Mouse (Mus musculus): ENCODE results near the gene Car9.

DNA sequence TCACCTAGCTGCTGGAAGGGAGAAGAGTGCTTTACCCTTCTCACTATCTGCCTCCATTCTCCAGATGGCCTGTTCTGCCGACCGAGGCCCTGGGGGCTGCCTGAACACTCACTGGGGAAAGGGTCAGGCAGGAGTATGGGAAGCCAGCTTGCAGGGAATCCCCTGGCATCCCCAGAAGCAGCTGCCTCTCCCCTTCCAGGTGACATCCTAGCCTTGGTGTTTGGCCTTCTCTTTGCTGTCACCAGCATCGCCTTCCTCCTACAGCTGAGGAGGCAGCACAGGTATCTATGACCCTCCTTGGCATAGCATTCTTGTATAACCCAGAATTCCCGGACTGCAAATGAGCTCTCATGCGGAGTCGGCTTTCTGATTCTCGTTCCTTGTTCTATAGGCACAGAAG lies 5.9 kb downstream of the Car9 start:
- TF ChIP-seq POLR2A (IDR thresholded peaks at IDR 0.05; ENCODE audit: low read depth, low read length): no peak
- TF ChIP-seq CTCF (IDR thresholded peaks at IDR 0.05; ENCODE audit: extremely low read depth, insufficient read length, insufficient replicate concordance, low read depth, low read length): no peak

All from small intestine, adult 2 months (tissue).